Mouse (Mus musculus) testis, adult 2 months (tissue): ENCODE measurements around the gene Ngdn.

Experiments
- CTCF ChIP-seq: fragments of 200-500 bp; IDR thresholded peaks from 2 replicates; pipeline ENCODE4 v1.5.1; 2012; ENCODE audit warnings: low read depth, mild to moderate bottlenecking, inconsistent platforms, low read length, moderate library complexity; ENCODE audit not compliant: control insufficient read depth, insufficient read depth, insufficient replicate concordance
- POLR2A ChIP-seq: fragments of 200-500 bp; IDR thresholded peaks from 2 replicates; pipeline ENCODE4 v1.6.1; 2012; ENCODE audit warnings: low read depth, mild to moderate bottlenecking, inconsistent platforms, low read length, moderate library complexity; ENCODE audit not compliant: control insufficient read depth

- no peak for TF ChIP-seq POLR2A
- TF ChIP-seq CTCF, result no peak
These were observed 8.7 kb upstream of the Ngdn start for GRCm38 (mm10) chr14:55006541-55006940.
